Mouse (Mus musculus) heart, embryonic 10.5 days (tissue): ENCODE data around the gene Cd84. TPM values are rescaled to one million over a fixed set of nuclear protein-coding genes. Genes with fewer than 3 reads are reported as not detected.

ENCODE experiments used
- DNase-seq: peaks from one replicate; pipeline ENCODE4 v3.0.0-alpha.2; 2017; ENCODE audit warnings: low spot score
- H3K27ac ChIP-seq: fragments of 300-500 bp; sonication (generic); 2 replicates; pipeline ENCODE4 v1.5.1; 2016; ENCODE audit warnings: mild to moderate bottlenecking
- H3K27me3 ChIP-seq: fragments of 300-500 bp; sonication (generic); 2 replicates; pipeline ENCODE4 v1.6.1; 2016; ENCODE audit warnings: mild to moderate bottlenecking; ENCODE audit not compliant: poor library complexity, insufficient read depth, severe bottlenecking
- H3K36me3 ChIP-seq: fragments of 300-500 bp; sonication (generic); 2 replicates; pipeline ENCODE4 v1.6.1; 2016; ENCODE audit warnings: mild to moderate bottlenecking, moderate library complexity
- H3K4me1 ChIP-seq: fragments of 300-500 bp; sonication (generic); 2 replicates; pipeline ENCODE4 v1.6.1; 2016; ENCODE audit warnings: mild to moderate bottlenecking
- H3K4me3 ChIP-seq: fragments of 300-500 bp; sonication (generic); 2 replicates; pipeline ENCODE4 v1.5.1; 2016; ENCODE audit warnings: mild to moderate bottlenecking, moderate library complexity
- H3K9me3 ChIP-seq: fragments of 300-500 bp; sonication (generic); 2 replicates; pipeline ENCODE4 v1.6.1; 2016; ENCODE audit warnings: mild to moderate bottlenecking, moderate library complexity
- WGBS: fragments of 180-500 bp; shearing (Covaris S2); methylation state at CpG from one replicate; pipeline ENCODE4 v1.1.7; 2016; 5-methylcytosine and 5-hydroxymethylcytosine counted together
- polyA plus RNA-seq: library from polyadenylated mRNA; unstranded; fragments of >200 nt; fragmentation: Nextera tagmentation; extraction: Ambion mirVana; gene quantifications from 2 replicates; pipeline ENCODE4 v1.2.1, GENCODE M21; 2016

The Cd84 gene
- polyA plus RNA-seq, 1 experiment from 2014 or later = 0.48 TPM

GRCm38 (mm10) chr1:171919901-171920510 lies 80.5 kb downstream of the Cd84 start:
- H3K4me3 ChIP-seq = no peak overlapping the region
- H3K36me3 ChIP-seq = no peaks in the 10 kb centered on the region
- H3K27me3 ChIP-seq = no peaks in the 10 kb centered on the region
- WGBS = 78% methylated on average over 6 of the region's 6 CpGs
- no peak for DNase-seq
- no peaks in the 10 kb centered on the region for H3K9me3 ChIP-seq
- H3K4me1 ChIP-seq = no peaks in the 10 kb centered on the region
- H3K27ac ChIP-seq = no peak overlapping the region

- no peaks in the 10 kb centered on the region for H3K9me3 ChIP-seq
- no peak overlapping the region for H3K4me3 ChIP-seq
- H3K27ac ChIP-seq = no peak overlapping the region
- no peaks in the 10 kb centered on the region for H3K36me3 ChIP-seq
- WGBS = 71% methylated on average over 9 of the region's 9 CpGs
- H3K4me1 ChIP-seq = no peaks in the 10 kb centered on the region
- no peak for DNase-seq
- no peaks in the 10 kb centered on the region for H3K27me3 ChIP-seq
Observed at GRCm38 (mm10) chr1:171920989-171921621, 81.6 kb downstream of the Cd84 start.

GRCm38 (mm10) chr1:171921641-171922040 lies 82.1 kb downstream of the Cd84 start:
- Histone ChIP-seq H3K36me3 (no peaks in the 10 kb centered on the region), H3K4me1 (no peaks in the 10 kb centered on the region), H3K9me3 (no peaks in the 10 kb centered on the region), H3K27me3 (no peaks in the 10 kb centered on the region), H3K4me3 (no peak overlapping the region), H3K27ac (no peak overlapping the region)
- WGBS = 76% methylated on average over 2 of the region's 2 CpGs
- DNase-seq = no peak

- H3K4me3 ChIP-seq = no peak overlapping the region
- H3K4me1 ChIP-seq = no peaks in the 10 kb centered on the region
- WGBS = 89% methylated on average over 5 of the region's 5 CpGs
- no peaks in the 10 kb centered on the region for H3K27me3 ChIP-seq
- H3K27ac ChIP-seq = no peak overlapping the region
- no peaks in the 10 kb centered on the region for H3K36me3 ChIP-seq
- H3K9me3 ChIP-seq = no peaks in the 10 kb centered on the region
- DNase-seq = no peak
Observed at GRCm38 (mm10) chr1:171922844-171923243, 83.3 kb downstream of the Cd84 start.

GRCm38 (mm10) chr1:171924900-171925299 lies 85.4 kb downstream of the Cd84 start:
- no peaks in the 10 kb centered on the region for H3K27me3 ChIP-seq
- no peak overlapping the region for H3K4me3 ChIP-seq
- no peaks in the 10 kb centered on the region for H3K36me3 ChIP-seq
- DNase-seq = no peak
- no peak overlapping the region for H3K27ac ChIP-seq
- no peaks in the 10 kb centered on the region for H3K9me3 ChIP-seq
- no peaks in the 10 kb centered on the region for H3K4me1 ChIP-seq
- WGBS = 68% methylated on average over 3 of the region's 3 CpGs

- Histone ChIP-seq H3K27ac (no peak overlapping the region), H3K27me3 (no peaks in the 10 kb centered on the region), H3K4me3 (no peak overlapping the region), H3K9me3 (no peaks in the 10 kb centered on the region), H3K36me3 (no peaks in the 10 kb centered on the region), H3K4me1 (no peaks in the 10 kb centered on the region)
- DNase-seq = no peak
- WGBS = 23% methylated on average over 3 of the region's 3 CpGs
Observed at GRCm38 (mm10) chr1:171933851-171934250, 94.4 kb downstream of the Cd84 start.

GRCm38 (mm10) chr1:171938952-171939948 lies 99.8 kb downstream of the Cd84 start:
- Histone ChIP-seq H3K27me3 (no peaks in the 10 kb centered on the region), H3K4me3 (no peak overlapping the region), H3K4me1 (no peaks in the 10 kb centered on the region), H3K36me3 (no peaks in the 10 kb centered on the region), H3K27ac (no peak overlapping the region), H3K9me3 (no peaks in the 10 kb centered on the region)
- DNase-seq = no peak
- WGBS = 66% methylated on average over 14 of the region's 14 CpGs

Other genes with a start within 250 kb of the Cd84 start
- gene Ly9, start 232.3 kb upstream of the Cd84 start, polyA plus RNA-seq = not detected in 2 replicates
- gene Slamf7, start 186.7 kb upstream of the Cd84 start, polyA plus RNA-seq = not detected in 2 replicates
- gene Cd48, start 157.7 kb upstream of the Cd84 start, polyA plus RNA-seq = 0.25 TPM in 1 of 2 replicates, not detected in the other
- gene Slamf1, start 72.6 kb upstream of the Cd84 start, polyA plus RNA-seq = 0.26 and 0.36 TPM in 2 replicates
- gene Gm10521, start 56.0 kb downstream of the Cd84 start, polyA plus RNA-seq = not detected in 2 replicates
- gene Slamf6, start 77.8 kb downstream of the Cd84 start, polyA plus RNA-seq = 0.08 TPM in 1 of 2 replicates, not detected in the other
- 12.8 and 16.0 TPM in 2 replicates for gene Vangl2, start 188.7 kb downstream of the Cd84 start, polyA plus RNA-seq
- 0.09 TPM in 1 of 2 replicates, not detected in the other for gene Nhlh1, start 217.9 kb downstream of the Cd84 start, polyA plus RNA-seq
- 188 and 218 TPM in 2 replicates for gene Copa, start 242.8 kb downstream of the Cd84 start, polyA plus RNA-seq
- gene Ncstn, start 243.1 kb downstream of the Cd84 start, polyA plus RNA-seq = 107 and 124 TPM in 2 replicates